Mouse (Mus musculus) heart, postnatal 0 days (tissue): Measurements from ENCODE around the gene Krtap5-4.

ENCODE experiments used
- CTCF ChIP-seq: IDR thresholded peaks from 2 replicates; pipeline ENCODE4 v1.5.1; 2016; ENCODE audit warnings: antibody characterized with exemption, control low read depth, low read depth
- EP300 ChIP-seq: IDR thresholded peaks from 2 replicates; pipeline ENCODE4 v1.6.1; 2016; ENCODE audit warnings: antibody characterized with exemption, low read depth

- peak; percentile 60 for TF ChIP-seq CTCF
- TF ChIP-seq EP300, result no peak
Observed at GRCm38 (mm10) chr7:142255517-142255916, 47.8 kb upstream of the Krtap5-4 start.
